Mouse (Mus musculus): ENCODE measurements at regions not wholly inside any gene's neighbourhood (a gene's known extent, or its start where the extent isn't known, plus 50 kb on each side); places are given as distances from the start of the nearest gene placed in this dataset.

DNA sequence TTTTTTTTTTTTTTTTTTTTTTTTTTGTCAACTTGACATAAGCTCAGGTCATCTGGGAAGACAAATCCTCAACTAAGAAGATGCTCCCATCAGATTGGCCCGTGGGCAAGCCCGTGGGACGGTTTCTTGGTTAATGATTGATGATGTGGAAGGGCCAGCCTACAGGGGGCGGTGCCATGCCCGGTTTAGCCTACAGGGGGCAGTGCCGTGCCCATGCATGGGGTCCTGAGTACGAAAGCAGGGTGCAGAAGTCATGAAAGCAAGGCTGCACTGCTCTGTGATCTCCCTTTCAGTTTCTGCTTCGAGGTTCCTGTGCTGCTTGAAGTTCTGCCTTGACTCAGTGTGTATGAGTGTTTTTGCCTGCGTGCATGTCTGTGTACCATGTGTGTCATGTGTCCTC, 127.7 kb upstream of the Lhx8 start:
- H3K4me1 ChIP-seq (replicated peaks; ENCODE audit: insufficient read depth, low read length), result no peaks in the 10 kb centered on the region
- TF ChIP-seq CTCF (IDR thresholded peaks at IDR 0.05; ENCODE audit: low read depth), result no peak; the same call in 1 of the 2 replicates
- H3K27me3 ChIP-seq (ENCODE audit: insufficient read depth, low read length), result no peaks in the 10 kb centered on the region
- DNase-seq (ENCODE audit: low spot score) (no peak), ATAC-seq (replicated peaks; ENCODE audit: low FRiP score, low read depth) (no peak)
- H3K9ac ChIP-seq (ENCODE audit: low read depth, low read length), result no peak overlapping the region
- H3K4me2 ChIP-seq (ENCODE audit: low read length), result no peak overlapping the region
- no peaks in the 10 kb centered on the region for H3K9me3 ChIP-seq (replicated peaks; ENCODE audit: low read length)
- H3K4me3 ChIP-seq (replicated peaks; ENCODE audit: low read depth, low read length), result no peak overlapping the region
- no peaks in the 10 kb centered on the region for H3K36me3 ChIP-seq (ENCODE audit: insufficient read depth, low read length)
- 80% methylated on average over 9 of the region's 9 CpGs for WGBS
- no peak overlapping the region for H3K27ac ChIP-seq

DNA sequence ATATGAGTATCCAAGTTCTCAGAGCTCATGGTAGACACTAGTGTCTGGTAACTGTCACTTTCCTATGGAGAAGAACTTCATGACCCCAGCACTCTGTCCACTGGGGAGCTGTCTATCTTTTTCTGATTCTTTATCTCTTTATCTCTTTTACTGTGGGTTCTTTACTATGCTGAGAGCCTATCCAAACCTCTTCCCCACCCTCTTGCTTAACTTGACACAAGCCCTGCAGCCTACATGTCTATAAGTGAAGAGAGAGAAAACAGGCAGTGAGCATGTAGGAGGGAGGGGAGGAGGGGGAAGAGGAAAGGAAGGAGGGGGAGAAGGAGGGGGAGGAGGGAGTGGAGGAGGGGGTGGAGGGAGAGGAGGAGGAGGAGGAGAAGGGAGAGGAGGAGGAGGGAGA, 122.6 kb upstream of the Lhx8 start:
- Histone ChIP-seq H3K4me3 (replicated peaks; ENCODE audit: low read depth, low read length) (no peak overlapping the region), H3K36me3 (ENCODE audit: insufficient read depth, low read length) (no peaks in the 10 kb centered on the region), H3K4me2 (ENCODE audit: low read length) (no peak overlapping the region), H3K27me3 (ENCODE audit: insufficient read depth, low read length) (no peaks in the 10 kb centered on the region), H3K27ac (no peak overlapping the region), H3K9me3 (replicated peaks; ENCODE audit: low read length) (no peaks in the 10 kb centered on the region), H3K9ac (ENCODE audit: low read depth, low read length) (no peak overlapping the region), H3K4me1 (replicated peaks; ENCODE audit: insufficient read depth, low read length) (no peaks in the 10 kb centered on the region)
- TF ChIP-seq CTCF (IDR thresholded peaks at IDR 0.05; ENCODE audit: low read depth), result no peak
- ATAC-seq (replicated peaks; ENCODE audit: low FRiP score, low read depth) (no peak), DNase-seq (ENCODE audit: low spot score) (no peak)

DNA sequence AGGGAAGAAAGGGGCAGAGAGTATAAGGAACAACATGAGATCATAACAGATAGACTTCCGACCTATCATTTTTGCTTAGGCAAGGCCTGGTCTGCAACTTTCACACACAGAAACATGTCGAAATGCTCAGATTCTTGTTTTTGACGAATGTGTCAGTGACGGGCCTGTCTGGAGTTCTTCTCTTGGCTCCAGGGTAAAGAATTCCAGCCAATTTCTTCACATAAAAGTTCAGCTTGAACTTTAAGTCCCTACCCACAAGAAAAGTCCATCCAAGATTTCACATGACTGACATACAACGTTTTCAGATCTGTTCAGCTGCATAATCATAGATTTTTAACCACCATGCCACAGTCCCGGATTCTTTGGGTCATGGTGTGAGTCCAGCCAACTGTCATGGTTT, 122.1 kb upstream of the Lhx8 start:
- Histone ChIP-seq H3K4me3 (replicated peaks; ENCODE audit: low read depth, low read length) (no peak overlapping the region), H3K27ac (no peak overlapping the region), H3K36me3 (ENCODE audit: insufficient read depth, low read length) (no peaks in the 10 kb centered on the region), H3K4me1 (replicated peaks; ENCODE audit: insufficient read depth, low read length) (no peaks in the 10 kb centered on the region), H3K27me3 (ENCODE audit: insufficient read depth, low read length) (no peaks in the 10 kb centered on the region), H3K9me3 (replicated peaks; ENCODE audit: low read length) (no peaks in the 10 kb centered on the region), H3K9ac (ENCODE audit: low read depth, low read length) (no peak overlapping the region), H3K4me2 (ENCODE audit: low read length) (no peak overlapping the region)
- ATAC-seq (replicated peaks; ENCODE audit: low FRiP score, low read depth) (no peak), DNase-seq (ENCODE audit: low spot score) (no peak)
- WGBS, result 64% methylated on average over 6 of the region's 6 CpGs
- TF ChIP-seq CTCF (IDR thresholded peaks at IDR 0.05; ENCODE audit: low read depth), result no peak

DNA sequence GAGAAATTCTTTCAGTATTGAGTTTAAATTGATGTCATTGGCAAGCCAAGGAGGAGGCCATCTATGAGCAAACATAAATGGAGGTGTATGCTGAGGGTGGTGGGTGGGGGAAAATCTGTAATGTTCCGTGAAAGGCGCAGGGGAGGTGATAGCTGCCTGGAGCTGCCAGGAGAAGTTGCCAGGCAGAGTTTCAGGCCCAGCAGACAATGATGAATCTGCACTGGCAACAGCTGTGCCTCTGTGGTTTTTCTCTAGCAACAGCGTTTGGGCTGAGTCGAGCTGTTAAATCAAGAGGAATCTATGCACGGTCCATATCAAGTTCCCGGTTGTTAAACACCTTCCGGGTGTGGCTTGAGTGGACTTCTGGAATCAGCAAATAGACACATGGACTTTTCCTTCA, 120.7 kb upstream of the Lhx8 start:
- no peak for TF ChIP-seq CTCF (IDR thresholded peaks at IDR 0.05; ENCODE audit: low read depth)
- Histone ChIP-seq H3K4me1 (replicated peaks; ENCODE audit: insufficient read depth, low read length) (no peaks in the 10 kb centered on the region), H3K36me3 (ENCODE audit: insufficient read depth, low read length) (no peaks in the 10 kb centered on the region), H3K9ac (ENCODE audit: low read depth, low read length) (no peak overlapping the region), H3K4me2 (ENCODE audit: low read length) (no peak overlapping the region), H3K4me3 (replicated peaks; ENCODE audit: low read depth, low read length) (no peak overlapping the region), H3K9me3 (replicated peaks; ENCODE audit: low read length) (no peaks in the 10 kb centered on the region), H3K27me3 (ENCODE audit: insufficient read depth, low read length) (no peaks in the 10 kb centered on the region), H3K27ac (no peak overlapping the region)
- ATAC-seq (replicated peaks; ENCODE audit: low FRiP score, low read depth) (no peak), DNase-seq (ENCODE audit: low spot score) (peak; percentile 9)
- 46% methylated on average over 7 of the region's 7 CpGs for WGBS

DNA sequence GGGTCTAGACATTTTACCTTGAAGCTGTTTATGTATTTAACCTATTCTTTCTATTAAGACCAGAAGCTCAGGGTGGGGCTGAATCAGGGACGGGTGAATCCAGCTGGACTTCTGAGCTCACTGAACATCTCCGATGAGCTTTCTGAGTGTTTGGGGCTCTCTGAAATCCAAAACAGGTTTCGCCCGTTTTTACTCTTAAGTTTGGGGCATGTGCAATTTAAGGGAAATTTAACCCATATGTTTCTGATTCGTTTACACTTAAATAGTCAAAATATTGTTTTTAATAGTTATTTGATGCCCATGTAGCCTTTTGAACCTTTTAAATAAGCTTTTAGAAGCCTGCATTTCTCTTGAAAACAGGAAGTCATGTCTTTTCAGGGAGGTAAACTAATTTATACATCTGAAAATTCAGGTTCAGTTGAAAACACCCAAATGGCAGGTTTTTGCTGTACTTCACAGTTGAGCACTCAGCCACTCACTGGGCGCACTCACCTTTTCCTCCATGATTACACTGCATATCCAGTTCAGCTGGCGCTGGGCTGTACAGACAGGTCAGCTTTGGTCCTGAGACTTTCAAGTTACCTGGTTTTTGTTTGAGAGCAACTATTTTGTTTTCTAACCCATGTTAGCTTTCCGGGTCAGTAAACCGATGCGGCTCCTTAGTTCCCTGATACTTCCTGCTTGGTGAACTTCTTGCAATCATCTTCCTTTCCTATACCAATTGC, 113.1 kb upstream of the Lhx8 start:
- ATAC-seq (replicated peaks; ENCODE audit: low FRiP score, low read depth), result no peak
- H3K9me3 ChIP-seq (replicated peaks; ENCODE audit: low read length), result no peaks in the 10 kb centered on the region
- no peaks in the 10 kb centered on the region for H3K4me1 ChIP-seq (replicated peaks; ENCODE audit: insufficient read depth, low read length)
- no peak for TF ChIP-seq CTCF (IDR thresholded peaks at IDR 0.05; ENCODE audit: low read depth)
- 71% methylated on average over 10 of the region's 10 CpGs for WGBS
- H3K4me3 ChIP-seq (replicated peaks; ENCODE audit: low read depth, low read length), result no peak overlapping the region
- H3K27ac ChIP-seq, result no peak overlapping the region
- no peak overlapping the region for H3K9ac ChIP-seq (ENCODE audit: low read depth, low read length)
- no peak for DNase-seq (ENCODE audit: low spot score)
- H3K4me2 ChIP-seq (ENCODE audit: low read length), result no peak overlapping the region
- H3K36me3 ChIP-seq (ENCODE audit: insufficient read depth, low read length), result no peaks in the 10 kb centered on the region
- H3K27me3 ChIP-seq (ENCODE audit: insufficient read depth, low read length), result no peaks in the 10 kb centered on the region

DNA sequence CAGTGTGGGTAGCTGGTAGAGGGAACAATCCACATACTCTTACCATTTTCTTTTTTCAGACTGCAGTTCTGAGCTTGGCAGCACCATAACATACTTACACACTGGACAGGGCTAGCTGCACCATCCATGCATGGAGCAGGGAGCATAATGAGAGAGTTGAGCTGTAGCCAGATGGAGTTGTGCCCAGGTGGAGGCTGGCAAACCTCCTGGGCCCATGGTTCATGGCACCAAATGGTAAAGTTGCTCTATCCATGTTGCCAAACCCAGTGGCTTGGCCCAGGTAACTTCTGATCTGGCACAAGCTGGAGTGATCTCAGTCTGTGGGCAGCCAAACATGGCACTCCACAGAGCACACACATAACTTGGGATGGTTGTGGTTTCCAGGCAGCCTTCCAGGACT, 111.0 kb upstream of the Lhx8 start:
- no peak overlapping the region for H3K9ac ChIP-seq (ENCODE audit: low read depth, low read length)
- H3K4me1 ChIP-seq (replicated peaks; ENCODE audit: insufficient read depth, low read length), result no peaks in the 10 kb centered on the region
- no peaks in the 10 kb centered on the region for H3K27me3 ChIP-seq (ENCODE audit: insufficient read depth, low read length)
- TF ChIP-seq CTCF (IDR thresholded peaks at IDR 0.05; ENCODE audit: low read depth), result no peak
- H3K27ac ChIP-seq, result no peak overlapping the region
- H3K9me3 ChIP-seq (replicated peaks; ENCODE audit: low read length), result no peaks in the 10 kb centered on the region; the same call in 1 of the 2 replicates
- H3K4me3 ChIP-seq (replicated peaks; ENCODE audit: low read depth, low read length), result no peak overlapping the region
- ATAC-seq (replicated peaks; ENCODE audit: low FRiP score, low read depth) (no peak), DNase-seq (ENCODE audit: low spot score) (no peak)
- no peak overlapping the region for H3K4me2 ChIP-seq (ENCODE audit: low read length)
- H3K36me3 ChIP-seq (ENCODE audit: insufficient read depth, low read length), result no peaks in the 10 kb centered on the region

DNA sequence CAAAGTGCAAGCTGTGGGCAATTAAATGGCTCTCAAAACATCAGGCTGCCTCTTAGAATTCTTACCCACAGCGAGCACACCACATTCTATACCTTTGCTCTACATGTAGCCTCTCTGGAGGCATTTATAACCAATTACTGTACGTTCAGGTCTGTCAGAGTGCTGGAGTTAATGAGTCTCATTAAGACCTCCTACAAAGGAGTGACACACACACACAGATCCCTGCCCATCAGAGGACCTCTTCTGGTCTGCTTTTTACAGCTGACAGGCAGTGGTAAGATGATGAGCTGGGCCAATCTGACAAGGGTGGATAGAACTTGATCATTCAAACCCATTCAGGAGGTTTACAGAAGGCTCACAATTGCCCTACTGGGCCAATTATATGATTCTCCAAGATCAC, 110.4 kb upstream of the Lhx8 start:
- WGBS, result 50% methylated on average over 2 of the region's 2 CpGs
- Histone ChIP-seq H3K4me3 (replicated peaks; ENCODE audit: low read depth, low read length) (no peak overlapping the region), H3K4me2 (ENCODE audit: low read length) (no peak overlapping the region), H3K9ac (ENCODE audit: low read depth, low read length) (no peak overlapping the region), H3K4me1 (replicated peaks; ENCODE audit: insufficient read depth, low read length) (no peaks in the 10 kb centered on the region), H3K27ac (no peak overlapping the region), H3K27me3 (ENCODE audit: insufficient read depth, low read length) (no peaks in the 10 kb centered on the region), H3K9me3 (replicated peaks; ENCODE audit: low read length) (no peaks in the 10 kb centered on the region; the same call in 1 of the 2 replicates), H3K36me3 (ENCODE audit: insufficient read depth, low read length) (no peaks in the 10 kb centered on the region)
- DNase-seq (ENCODE audit: low spot score) (no peak), ATAC-seq (replicated peaks; ENCODE audit: low FRiP score, low read depth) (no peak)
- TF ChIP-seq CTCF (IDR thresholded peaks at IDR 0.05; ENCODE audit: low read depth), result no peak
